Mouse (Mus musculus) v-Abl transformed pro-B cells (cell line): ENCODE results near the gene Ap3m1.
"Not testable (repeated sequence)": the region's sequence is repeated elsewhere in the genome, so short reads cannot be mapped to it uniquely, and the experiment has no call there.

Experiments used
- in situ Hi-C, 2 experiments: fragments of 400-800 bp; cut with MboI; formaldehyde crosslinking; loops; one replicate each; pipeline ENCODE4 v1.15.1; 2025; ENCODE audit not compliant: unreplicated experiment in 2 of 2

The Ap3m1 gene

DNA sequence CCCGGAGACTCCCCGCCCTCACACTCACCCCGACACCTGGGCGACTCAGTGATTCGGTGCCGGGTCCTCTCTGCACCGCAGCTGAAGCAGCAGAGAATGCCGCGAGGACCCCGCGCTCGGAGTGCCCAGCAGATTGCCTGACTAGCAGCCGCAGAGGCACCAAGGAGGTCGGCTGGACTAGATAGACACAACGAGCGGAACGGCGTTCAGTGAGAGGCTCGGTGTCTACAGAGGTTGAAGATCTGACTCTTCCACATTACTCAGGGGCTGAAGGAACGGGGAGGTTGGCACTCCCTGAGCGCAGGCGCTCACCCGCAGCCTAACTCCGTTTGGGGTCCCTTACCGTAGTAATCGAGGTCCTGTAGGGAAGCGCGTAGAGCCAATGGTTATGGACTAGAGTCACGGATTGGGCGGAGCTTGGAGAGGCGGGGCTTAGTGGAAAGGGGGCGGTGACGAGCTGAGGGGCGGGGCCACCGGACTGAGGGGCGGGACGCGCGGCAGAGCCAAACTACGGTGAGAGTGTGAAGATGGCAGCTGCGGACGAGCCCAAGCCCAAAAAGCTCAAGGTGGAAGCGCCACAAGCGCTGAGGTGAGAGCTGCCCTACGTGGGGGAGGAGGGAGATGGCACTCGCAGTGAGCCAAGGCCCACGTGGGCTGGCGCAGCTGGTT is at the start of gene Ap3m1, which contains the start of gene Adk:
Gene Ap3m1, minus strand, starts transcription at position 397 of the 669 bp plus-strand sequence.
Gene Adk, plus strand, starts transcription at position 463 of the 669 bp plus-strand sequence.
- in situ Hi-C loops = no loop called here

DNA sequence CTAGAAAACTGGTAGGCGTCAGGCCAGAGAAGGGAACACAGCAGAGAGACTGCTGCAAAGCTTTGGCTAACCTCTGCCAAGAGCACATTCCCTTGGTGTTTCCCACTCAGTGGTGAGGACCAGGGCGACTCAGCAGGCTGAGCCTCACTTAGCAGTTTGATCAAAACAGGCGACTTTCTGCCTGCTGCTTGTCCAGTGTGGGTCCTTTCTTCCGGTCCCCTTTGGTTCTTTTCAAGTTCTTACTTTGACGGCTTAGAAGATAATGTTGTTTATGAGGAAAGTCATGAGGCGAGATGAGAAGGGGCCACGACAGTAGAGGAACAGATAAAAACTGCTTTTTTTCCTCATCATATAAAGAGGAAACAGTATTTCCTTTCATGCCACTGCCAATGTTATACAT is 49.3 kb upstream of the Ap3m1 start:
- in situ Hi-C loops = loop anchor here in 1 of 2 experiments (25.0 kb wide), 2 partner anchors 1014 to 1486 kb away; no protein-coding TSS in a partner anchor

DNA sequence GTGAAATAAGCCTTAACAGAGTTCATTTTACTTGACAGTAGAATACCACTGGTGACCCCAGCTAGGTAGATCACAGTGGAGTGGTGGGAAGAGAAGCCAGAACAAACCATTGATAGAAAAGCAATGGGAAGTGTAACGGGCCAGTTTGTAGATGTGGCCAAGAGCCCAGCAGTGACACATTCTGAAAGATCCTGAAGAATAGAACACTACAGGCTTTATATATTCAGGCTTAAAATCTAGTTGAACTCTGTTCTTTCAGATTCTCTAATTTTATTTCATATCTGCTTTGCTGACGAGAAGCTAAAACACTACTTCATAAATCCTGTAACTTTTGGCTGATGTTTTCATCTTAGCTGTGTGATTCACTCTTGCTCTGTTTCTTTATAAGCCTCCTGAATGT is 48.6 kb upstream of the Ap3m1 start:
- in situ Hi-C loops = loop anchor here in 1 of 2 experiments (25.0 kb wide), 2 partner anchors 1014 to 1486 kb away; no protein-coding TSS in a partner anchor

DNA sequence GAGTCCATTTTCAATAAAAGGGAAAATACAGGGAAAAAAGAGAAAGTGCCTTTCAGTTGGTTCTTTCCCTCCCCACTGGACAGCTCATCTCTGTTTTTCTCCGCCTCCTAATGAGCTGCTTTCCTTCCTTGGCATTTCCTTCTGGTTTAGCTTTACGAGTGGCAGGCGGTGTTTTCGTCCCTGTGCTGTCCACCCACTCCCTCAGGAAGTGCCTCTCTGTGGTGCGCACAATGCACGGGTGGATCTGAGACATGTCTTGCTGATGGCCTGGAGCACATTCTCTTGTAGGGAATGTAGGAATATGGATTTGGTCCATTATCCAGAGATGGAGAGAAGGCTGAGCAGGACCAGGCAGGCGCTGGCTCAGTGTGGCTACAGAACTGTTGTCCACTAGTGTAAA is 47.1 kb upstream of the Ap3m1 start:
- in situ Hi-C loops = no loop called here

DNA sequence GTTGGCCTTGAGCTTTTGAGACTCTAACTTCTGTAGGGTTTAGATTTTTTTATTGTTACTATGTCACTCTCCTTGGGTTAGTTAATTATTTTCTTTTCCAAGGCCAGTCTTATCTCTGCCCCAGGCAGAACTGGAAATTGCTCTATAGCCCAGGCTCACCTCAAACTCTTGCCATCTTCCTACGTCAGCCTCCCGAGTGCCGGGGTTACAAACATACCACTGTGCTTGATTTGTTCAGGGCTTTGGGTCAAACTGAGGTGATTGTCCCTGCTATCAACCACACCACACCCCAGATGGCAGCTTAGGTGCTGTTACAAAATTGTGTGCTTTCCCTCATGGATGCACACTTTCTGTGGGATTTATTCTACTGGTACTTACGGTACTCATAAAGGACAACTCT is 44.4 kb upstream of the Ap3m1 start:
- in situ Hi-C loops = no loop called here

DNA sequence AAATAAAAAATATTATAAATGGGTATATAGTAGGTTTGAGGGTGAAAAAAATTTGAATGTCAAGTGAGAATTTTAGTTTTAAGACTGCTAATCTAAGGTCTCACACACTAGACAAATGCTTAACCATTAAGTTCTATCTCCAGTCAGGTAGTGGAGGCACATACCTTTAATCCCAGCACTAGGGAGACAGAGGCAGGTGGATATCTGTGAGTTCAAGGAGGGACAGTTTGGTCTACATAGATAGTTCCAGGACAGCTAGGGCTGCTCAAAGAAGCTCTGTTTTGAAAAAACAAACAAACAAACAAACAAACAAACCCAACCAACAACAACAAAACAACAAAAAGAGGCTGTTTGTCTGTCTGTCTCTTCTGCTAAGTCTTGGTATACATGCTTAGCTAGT is 44.0 kb upstream of the Ap3m1 start:
- in situ Hi-C loops = no loop called here

DNA sequence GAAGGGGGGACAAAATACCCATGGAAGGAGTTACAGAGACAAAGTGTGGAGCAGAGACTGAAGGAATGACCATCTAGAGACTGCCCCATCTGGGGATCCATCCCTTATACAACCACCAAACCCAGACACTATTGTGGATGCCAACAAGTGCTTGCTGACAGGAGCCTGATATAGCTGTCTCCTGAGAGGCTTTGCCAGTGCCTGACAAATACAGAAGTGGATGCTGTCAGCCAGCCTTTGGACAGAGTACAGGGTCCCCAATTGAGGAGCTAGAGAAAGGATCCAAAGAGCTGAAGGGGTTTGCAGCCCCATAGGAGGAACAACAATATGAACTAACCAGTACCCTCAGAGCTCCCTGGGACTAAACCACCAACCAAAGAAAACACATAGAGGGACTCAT is 41.9 kb upstream of the Ap3m1 start:
- in situ Hi-C loops = not testable (repeated sequence)

DNA sequence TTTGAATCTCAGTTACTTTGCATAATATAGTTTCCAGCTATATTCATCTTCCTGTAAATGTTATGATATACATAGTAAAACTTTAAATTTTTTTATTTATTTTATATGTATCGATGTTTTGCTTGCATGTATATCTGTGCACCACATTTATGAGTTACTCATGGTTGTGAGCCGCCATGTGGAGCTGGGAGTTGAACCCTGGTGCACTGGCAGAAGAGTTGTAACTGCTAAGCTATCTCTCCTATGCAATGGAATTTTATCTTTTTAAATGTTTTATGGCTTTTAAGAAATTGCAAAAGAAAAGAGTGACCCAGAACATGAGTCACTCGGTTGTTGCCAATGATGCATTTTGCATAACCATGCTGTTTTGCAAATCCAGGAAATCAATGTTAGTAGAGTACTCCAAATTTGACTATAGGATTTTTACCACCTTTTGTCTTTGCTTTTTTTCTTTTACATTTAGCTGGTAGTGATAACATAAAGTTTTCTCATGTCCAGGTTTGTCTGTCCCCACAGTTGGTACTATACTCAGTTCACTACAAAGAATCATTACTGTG is 38.7 kb upstream of the Ap3m1 start:
- in situ Hi-C loops = no loop called here

DNA sequence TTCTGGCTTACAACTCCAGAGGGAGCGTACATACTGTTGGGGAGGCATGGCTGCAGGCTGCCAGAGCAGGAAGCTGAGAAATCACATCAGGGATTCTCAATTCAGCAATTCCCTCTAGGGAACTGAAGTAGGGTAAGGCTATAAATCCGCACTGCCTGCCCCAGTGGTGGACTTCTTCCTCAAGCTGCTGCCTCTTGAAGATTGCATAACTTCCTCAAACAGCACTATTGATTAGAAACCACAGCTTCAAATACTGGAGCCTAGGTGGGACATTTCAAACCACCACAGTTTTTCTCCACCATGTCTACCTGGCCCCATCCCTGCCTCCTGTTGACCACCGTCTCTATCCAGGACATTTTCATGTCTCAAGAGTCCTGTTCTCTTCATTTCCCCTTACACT is 38.1 kb upstream of the Ap3m1 start:
- in situ Hi-C loops = no loop called here

DNA sequence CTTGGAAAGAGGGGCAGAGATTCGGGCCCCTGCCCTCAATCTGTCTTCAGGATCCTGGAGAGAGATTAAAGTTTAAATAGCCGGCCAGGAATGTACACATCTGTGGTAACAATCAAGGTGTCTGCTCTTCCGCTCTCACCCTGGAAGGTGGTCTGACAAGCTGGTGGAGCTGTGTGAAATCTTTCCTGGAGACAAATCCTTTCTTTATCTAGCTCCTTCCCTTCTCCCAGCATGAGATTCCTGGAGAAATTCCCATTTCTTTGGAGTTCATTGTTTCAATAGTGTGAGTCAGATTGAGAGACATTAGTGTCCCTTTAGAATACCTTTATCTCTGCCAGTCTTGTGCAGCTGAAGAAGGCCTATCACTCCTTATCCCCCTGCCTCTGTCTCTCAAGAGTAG is 36.4 kb upstream of the Ap3m1 start:
- in situ Hi-C loops = no loop called here

DNA sequence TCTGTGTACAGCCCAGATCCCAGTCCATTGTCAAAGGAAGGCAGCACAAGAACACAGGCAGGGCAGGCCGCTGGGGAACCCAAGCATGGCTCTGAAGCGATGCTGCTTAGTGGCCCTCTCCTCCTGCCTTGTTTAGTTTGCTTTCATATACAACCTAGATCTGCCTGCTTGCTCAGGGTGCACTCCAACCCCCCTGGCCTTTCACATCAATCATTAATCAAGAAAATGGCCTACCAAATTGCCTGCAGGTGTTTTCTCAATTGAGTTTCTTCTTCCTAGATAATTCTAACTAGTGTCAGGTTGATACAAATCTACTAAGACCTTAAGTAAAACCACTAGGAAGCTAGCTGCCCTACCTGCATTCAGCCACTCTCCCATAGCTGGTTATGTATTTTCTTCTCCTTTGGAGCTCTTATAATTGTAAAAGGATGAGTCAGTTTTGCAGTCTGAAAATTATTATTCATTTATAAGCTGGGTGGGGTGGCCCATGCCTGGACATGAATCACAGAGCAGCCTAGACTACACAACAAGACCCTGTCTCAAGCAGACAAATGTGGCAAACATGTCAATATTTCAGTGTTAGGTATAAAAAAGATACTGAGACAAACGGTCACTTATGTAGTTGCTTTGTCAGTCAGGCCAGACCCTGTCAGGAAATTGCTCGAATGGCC is 35.2 kb upstream of the Ap3m1 start:
- in situ Hi-C loops = no loop called here

DNA sequence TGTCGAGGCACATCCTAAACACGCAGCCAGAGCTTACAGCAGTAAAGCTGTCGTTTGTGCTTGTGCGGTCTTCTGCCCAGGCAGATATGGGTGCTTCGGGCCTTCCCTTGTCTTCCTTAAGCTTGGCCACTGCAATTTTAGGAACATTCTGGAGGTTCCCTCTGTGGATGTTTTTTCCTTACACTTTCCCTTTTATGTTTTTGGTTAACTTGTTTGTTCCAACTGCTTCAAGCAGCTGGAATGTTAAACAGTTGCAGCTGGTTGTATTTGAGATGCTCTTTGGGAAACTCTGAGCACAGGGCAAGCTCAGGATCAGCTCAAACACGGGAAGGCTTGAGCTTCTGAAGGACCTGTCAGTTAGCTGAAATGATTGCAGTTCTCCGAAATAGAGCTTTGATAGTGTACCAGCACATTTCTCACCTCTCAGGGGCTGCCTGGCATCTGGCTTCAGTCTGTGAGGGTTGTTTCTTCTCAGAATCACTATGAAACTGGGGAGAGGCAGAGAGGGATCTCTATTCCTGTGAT is 34.6 kb upstream of the Ap3m1 start:
- in situ Hi-C loops = no loop called here

DNA sequence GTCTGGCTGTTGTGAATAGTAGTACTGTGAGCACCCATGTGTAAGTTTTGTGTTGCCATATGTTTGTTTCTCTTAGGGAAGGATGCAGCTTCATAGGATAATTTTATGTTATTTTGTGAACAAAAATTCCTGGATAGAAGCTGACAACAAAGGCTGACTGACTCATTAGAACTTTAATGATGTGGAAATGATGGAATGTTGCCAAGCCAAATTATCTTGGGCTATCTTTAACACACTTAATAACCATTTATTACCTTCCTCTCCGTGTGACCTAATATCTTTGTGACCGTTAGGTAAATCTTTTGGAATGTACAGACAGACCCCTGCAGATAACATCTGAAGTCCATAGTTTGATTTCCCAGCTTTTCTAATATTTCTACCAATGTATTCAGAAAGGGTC is 33.8 kb upstream of the Ap3m1 start:
- in situ Hi-C loops = no loop called here

DNA sequence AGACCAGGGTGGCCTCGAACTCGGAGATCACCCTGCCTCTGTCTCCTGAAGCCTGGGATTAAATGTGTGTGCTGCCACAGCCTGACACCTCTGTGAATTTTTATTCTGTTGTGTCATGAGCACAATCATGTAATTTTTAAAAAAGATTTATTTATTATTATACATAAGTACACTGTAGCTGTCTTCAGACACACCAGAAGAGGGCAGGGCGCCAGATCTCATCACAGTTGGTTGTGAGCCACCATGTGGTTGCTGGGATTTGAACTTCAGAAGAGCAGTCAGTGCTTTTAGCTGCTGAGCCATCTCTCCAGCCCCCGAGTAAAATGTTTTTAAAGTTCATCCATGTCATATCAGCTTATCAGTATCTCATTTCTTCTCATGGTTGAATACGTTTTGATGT is 33.4 kb upstream of the Ap3m1 start:
- in situ Hi-C loops = no loop called here

DNA sequence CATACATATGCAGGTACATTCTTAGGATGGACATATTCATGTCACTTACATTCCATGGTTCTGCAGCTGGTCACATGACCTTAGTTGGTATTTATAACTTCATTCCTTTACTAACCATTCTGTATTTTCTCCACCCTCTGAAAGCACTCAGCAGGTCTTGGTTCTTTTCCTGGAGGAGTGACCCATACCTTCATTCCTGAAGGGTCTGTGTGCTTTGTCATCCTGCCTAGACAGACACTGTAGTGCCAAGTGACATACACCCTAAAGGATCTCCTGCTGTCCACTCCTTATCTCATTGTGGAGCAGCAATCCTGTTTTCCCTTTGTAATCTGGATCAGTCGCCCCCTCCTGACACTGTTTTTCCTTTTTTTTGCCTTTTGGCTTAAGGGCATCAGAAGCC is 30.5 kb upstream of the Ap3m1 start:
- in situ Hi-C loops = no loop called here

DNA sequence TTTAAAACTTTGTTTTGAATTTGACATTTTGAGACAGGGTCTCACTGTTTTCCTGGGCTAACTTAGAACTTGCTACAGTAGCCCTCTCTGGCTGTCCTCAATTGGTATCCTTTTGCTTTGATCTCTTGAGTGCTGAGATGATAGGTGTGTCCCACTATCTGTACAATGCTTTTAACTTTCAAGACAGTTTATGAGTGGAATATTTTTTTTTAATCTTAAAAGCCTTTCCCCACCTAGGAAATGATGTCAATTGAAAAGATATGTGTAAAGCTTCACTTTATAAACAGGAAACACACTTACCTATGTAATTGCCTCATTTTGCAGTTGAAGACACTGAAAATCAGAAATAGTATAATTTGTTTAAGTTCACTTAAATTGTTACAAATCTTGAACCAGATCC is 26.2 kb upstream of the Ap3m1 start:
- in situ Hi-C loops = no loop called here

DNA sequence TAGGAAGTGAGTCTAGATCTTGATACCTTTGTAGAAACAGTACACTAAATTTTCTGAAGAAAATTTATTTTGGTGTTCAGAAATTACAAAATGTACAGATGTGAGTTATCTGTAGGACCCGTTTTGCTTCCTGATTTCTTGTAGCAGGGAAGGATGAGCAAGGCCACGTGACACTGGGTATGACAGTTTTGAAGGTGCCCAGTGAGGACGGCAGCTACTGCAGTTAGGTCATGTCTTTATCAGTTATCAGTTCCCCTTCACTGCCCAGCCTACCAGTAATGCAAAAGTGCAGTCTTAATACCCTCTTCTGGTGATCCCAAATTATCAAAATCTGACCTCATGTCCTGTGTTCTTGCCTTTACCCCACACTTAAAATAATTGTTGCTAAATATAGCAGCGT is 25.6 kb upstream of the Ap3m1 start:
- in situ Hi-C loops = no loop called here

DNA sequence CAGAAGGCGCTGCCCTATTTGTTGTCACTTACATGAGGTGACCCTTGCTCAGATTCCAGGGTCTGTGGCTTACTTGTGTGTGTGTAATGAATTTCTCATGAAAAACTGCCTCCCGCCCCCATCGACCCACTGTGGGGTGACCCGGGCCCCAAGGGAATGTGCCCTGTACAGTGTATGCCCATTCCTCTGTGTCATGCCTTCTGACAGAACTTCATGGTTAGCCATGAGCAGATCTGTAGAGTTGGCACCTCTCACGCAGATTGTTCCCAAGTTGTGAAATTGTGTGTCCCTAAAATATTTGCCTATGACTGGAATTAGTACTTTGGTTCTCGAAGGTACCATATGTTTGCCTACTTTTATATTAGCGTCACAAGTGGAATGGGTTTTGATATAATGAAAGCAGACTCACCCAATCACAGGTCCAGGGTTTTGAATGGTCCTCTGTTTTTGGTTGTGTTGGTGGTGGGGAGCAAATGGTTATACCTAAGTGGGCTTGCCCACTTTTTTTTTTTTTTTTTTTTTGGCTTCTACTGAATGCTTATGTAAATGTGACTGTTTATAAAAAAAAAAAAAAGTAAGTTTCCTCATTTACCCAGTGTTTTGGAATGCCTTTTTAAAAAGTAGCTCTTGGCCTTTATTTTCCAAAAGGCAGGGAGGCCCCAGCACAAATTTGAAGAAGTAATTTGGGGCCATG is 24.3 kb upstream of the Ap3m1 start:
- in situ Hi-C loops = no loop called here

DNA sequence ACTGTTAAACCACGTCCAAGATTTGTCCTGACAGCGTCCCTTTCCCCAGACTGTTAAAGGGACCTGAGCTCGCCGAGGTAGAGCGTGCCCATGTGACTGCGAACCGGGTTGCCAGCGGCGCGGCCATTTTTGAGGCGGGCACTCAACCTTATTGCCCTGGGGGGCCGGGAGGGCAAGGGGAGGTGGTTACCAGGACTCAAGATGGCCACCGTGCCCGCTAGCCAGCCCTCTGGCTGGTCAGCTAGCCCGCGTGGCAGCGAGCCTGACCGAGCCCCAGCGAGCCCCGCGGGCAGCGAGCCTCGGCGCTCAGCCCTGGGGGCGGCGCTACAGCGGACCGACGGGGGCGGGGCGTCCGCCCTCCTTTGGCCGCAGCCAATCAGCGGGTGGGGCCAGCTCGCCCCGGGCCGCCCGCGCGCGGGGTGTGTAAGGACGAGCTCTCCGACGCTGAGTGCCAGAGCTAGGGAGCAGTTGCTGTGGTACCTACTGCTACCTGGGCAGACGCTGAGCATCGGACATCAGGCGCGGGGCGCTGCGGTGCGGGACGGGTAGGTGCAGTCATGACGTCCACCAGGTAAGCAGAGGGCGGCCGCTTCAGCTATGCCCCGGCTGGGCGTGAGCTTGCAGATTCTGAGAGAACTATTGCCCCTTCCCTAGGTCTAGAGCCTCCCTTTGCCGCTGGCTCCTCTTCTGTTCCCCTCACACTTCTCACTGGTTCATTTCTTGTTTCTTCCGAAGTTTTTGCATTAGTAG is 23.6 kb upstream of the Ap3m1 start:
- in situ Hi-C loops = no loop called here
